10 mouse cellular contexts compared by ENCODE assay signal in genomic region chr15:86067581-86067910, GRCm38 (mm10). TPM values are rescaled to one million over a fixed set of nuclear protein-coding genes. Genes with fewer than 3 reads are reported as not detected.
DNase-seq lines count a peak whose midpoint lies in the region; ATAC-seq and TF ChIP-seq lines count a peak whose summit lies in the region.
"Had no signal": no experiment of that assay in that cellular context is flagged by ENCODE, and none has a peak within 500 bp of the region (broad histone marks: within the 10 kb centered on the region; RNA-seq: fewer than 3 reads in every experiment).

No protein-coding gene starts in this region.

- no peak for TF ChIP-seq CTCF in lung, adult 2 months (IDR thresholded peaks at IDR 0.05; ENCODE audit: insufficient read depth, low read length)
- TF ChIP-seq CTCF in stomach, postnatal 0 days (IDR thresholded peaks at IDR 0.05; ENCODE audit: low read depth) = no peak

- H3K4me2 ChIP-seq in lung, embryonic 15.5 days = no peak overlapping the region
- no peak overlapping the region for H3K4me2 ChIP-seq in stomach, postnatal 0 days (replicated peaks; ENCODE audit: low read depth)
- H3K4me2 ChIP-seq in forebrain, embryonic 11.5 days (ENCODE audit: low read depth, low read length, severe bottlenecking) = no peak overlapping the region
- H3K4me2 ChIP-seq: embryonic facial prominence, embryonic 12.5 days; neural tube, embryonic 12.5 days had no signal

- no peak overlapping the region for H3K9ac ChIP-seq in lung, embryonic 15.5 days
- H3K9ac ChIP-seq in stomach, postnatal 0 days (ENCODE audit: low read length) = 0 out of 2 replicates have a peak overlapping the region, but pooled peaks have one; percentile 18
- no peak overlapping the region for H3K9ac ChIP-seq in forebrain, embryonic 11.5 days (ENCODE audit: low read length)
- H3K9ac ChIP-seq: embryonic facial prominence, embryonic 12.5 days; neural tube, embryonic 12.5 days had no signal

- intact Hi-C loops in left cerebral cortex, postnatal 14 days (cut with DNase I) = no loop called here

- H3K9me3 ChIP-seq in lung, embryonic 15.5 days = no peaks in the 10 kb centered on the region
- no peaks in the 10 kb centered on the region for H3K9me3 ChIP-seq in stomach, postnatal 0 days (ENCODE audit: control insufficient read depth, low read length)
- no peaks in the 10 kb centered on the region for H3K9me3 ChIP-seq in forebrain, embryonic 11.5 days (ENCODE audit: control insufficient read depth, low read length)
- H3K9me3 ChIP-seq: embryonic facial prominence, embryonic 12.5 days; neural tube, embryonic 12.5 days had no signal

- peak; percentile 43; the same call in 1 of the 2 replicates for ATAC-seq in lung, embryonic 15.5 days (ENCODE audit: borderline replicate concordance, extremely low read depth, low FRiP score, low TSS enrichment)
- ATAC-seq in stomach, postnatal 0 days (ENCODE audit: low FRiP score, low TSS enrichment) = peak; percentile 84
- ATAC-seq in forebrain, embryonic 11.5 days (replicated peaks; ENCODE audit: low FRiP score) = no peak

- H3K4me3 ChIP-seq in lung, adult 2 months (replicated peaks; ENCODE audit: extremely low read depth, low read depth, low read length) = no peak overlapping the region
- no peak overlapping the region for H3K4me3 ChIP-seq in lung, embryonic 15.5 days
- H3K4me3 ChIP-seq in stomach, postnatal 0 days (ENCODE audit: low read depth, low read length) = no peak overlapping the region
- H3K4me3 ChIP-seq in forebrain, embryonic 11.5 days (ENCODE audit: low read depth, low read length) = no peak overlapping the region
- H3K4me3 ChIP-seq: embryonic facial prominence, embryonic 12.5 days; neural tube, embryonic 12.5 days had no signal

- no peaks in the 10 kb centered on the region for H3K27me3 ChIP-seq in lung, embryonic 15.5 days
- no peaks in the 10 kb centered on the region for H3K27me3 ChIP-seq in stomach, postnatal 0 days (ENCODE audit: control insufficient read depth, insufficient read depth, low read length)
- H3K27me3 ChIP-seq in forebrain, embryonic 11.5 days (ENCODE audit: control insufficient read depth, insufficient read depth, low read length) = no peaks in the 10 kb centered on the region
- H3K27me3 ChIP-seq: embryonic facial prominence, embryonic 12.5 days; neural tube, embryonic 12.5 days had no signal

- TF ChIP-seq POLR2A in lung, adult 2 months (IDR thresholded peaks at IDR 0.05; ENCODE audit: borderline replicate concordance, extremely low read depth, low read depth, low read length) = no peak

- H3K36me3 ChIP-seq in lung, embryonic 15.5 days = no peaks in the 10 kb centered on the region
- no peaks in the 10 kb centered on the region for H3K36me3 ChIP-seq in stomach, postnatal 0 days (ENCODE audit: control insufficient read depth, insufficient read depth, low read length)
- H3K36me3 ChIP-seq in forebrain, embryonic 11.5 days (ENCODE audit: control insufficient read depth, insufficient read depth, low read length) = no peaks in the 10 kb centered on the region
- H3K36me3 ChIP-seq: embryonic facial prominence, embryonic 12.5 days had no signal

- DNase-seq in lung, adult 18-20 months = peak; percentile 69 to 76
- no peak for DNase-seq in lung, adult 2 months
- DNase-seq in brain, adult 2 months (ENCODE audit: low read depth, low spot score) = peak; percentile 73
- peak; percentile 78 for DNase-seq in stomach, postnatal 0 days (ENCODE audit: low spot score)
- no peak for DNase-seq in retina, embryonic 14.5 days (ENCODE audit: low spot score)
- no peak for DNase-seq in left cerebral cortex, postnatal 14 days (ENCODE audit: low spot score in 2 of 2)
- DNase-seq in forebrain, embryonic 11.5 days (ENCODE audit: low spot score) = no peak

- 9% methylated on average over 6 of the region's 6 CpGs for WGBS in lung, adult 2 months
- 36% methylated on average over 6 of the region's 6 CpGs for WGBS in lung, embryonic 15.5 days
- WGBS in stomach, postnatal 0 days = 7% methylated on average over 6 of the region's 6 CpGs
- WGBS in forebrain, embryonic 11.5 days = 74% methylated on average over 6 of the region's 6 CpGs

- no peak for TF ChIP-seq EP300 in stomach, postnatal 0 days (optimal IDR thresholded peaks at IDR 0.05)

- peak overlapping the region; percentile 36; the same call in 1 of the 2 replicates for H3K27ac ChIP-seq in lung, embryonic 15.5 days
- H3K27ac ChIP-seq in stomach, postnatal 0 days (replicated peaks) = peak overlapping the region; percentile 74
- no peak overlapping the region for H3K27ac ChIP-seq in forebrain, embryonic 11.5 days (ENCODE audit: low read depth, low read length)
- H3K27ac ChIP-seq: embryonic facial prominence, embryonic 12.5 days; neural tube, embryonic 12.5 days had no signal

- H3K4me1 ChIP-seq in lung, adult 2 months (ENCODE audit: control insufficient read depth, insufficient read depth, low read length) = peaks cover 11% of the 10 kb centered on the region
- peaks cover 37% of the 10 kb centered on the region for H3K4me1 ChIP-seq in lung, embryonic 15.5 days
- H3K4me1 ChIP-seq in stomach, postnatal 0 days (replicated peaks; ENCODE audit: control insufficient read depth, insufficient read depth) = peaks cover 9% of the 10 kb centered on the region
- H3K4me1 ChIP-seq in forebrain, embryonic 11.5 days (replicated peaks; ENCODE audit: control insufficient read depth, insufficient read depth, low read length) = peaks cover 3% of the 10 kb centered on the region; the same call in 1 of the 2 replicates

RNA-seq across cellular contexts. Expression of gene Gramd4, which starts 10.1 kb away (rescaled TPM):
- 21.5 and 24.4 TPM in 2 replicates for polyA plus RNA-seq in lung, adult 2 months (2012; rRNA removed)
- 12.9 and 14.6 TPM in 2 replicates for polyA plus RNA-seq in lung, embryonic 15.5 days (2015; fragmentation: Nextera tagmentation; extraction: Ambion mirVana)
- polyA plus RNA-seq in stomach, postnatal 0 days (2015; fragmentation: Nextera tagmentation; extraction: Ambion mirVana) = 11.1 and 11.4 TPM in 2 replicates
- total RNA-seq in left cerebral cortex, postnatal 14 days (2021) = 10 to 100 TPM; 37.2 to 44.3 TPM
- 15.5 and 16.6 TPM in 2 replicates for polyA plus RNA-seq in forebrain, embryonic 11.5 days (2014; fragmentation: Nextera tagmentation; extraction: Ambion mirVana)

RNA-seq across cellular contexts. Expression of gene Celsr1, which starts 34.0 kb away (rescaled TPM):
- 16.0 and 16.2 TPM in 2 replicates for polyA plus RNA-seq in lung, adult 2 months (2012; rRNA removed)
- 4.3 and 4.8 TPM in 2 replicates for polyA plus RNA-seq in lung, embryonic 15.5 days (2015; fragmentation: Nextera tagmentation; extraction: Ambion mirVana)
- polyA plus RNA-seq in stomach, postnatal 0 days (2015; fragmentation: Nextera tagmentation; extraction: Ambion mirVana) = 2.0 and 2.2 TPM in 2 replicates
- 1 to 10 TPM; 2.2 to 3.1 TPM for total RNA-seq in left cerebral cortex, postnatal 14 days (2021)
- 7.3 and 7.9 TPM in 2 replicates for polyA plus RNA-seq in forebrain, embryonic 11.5 days (2014; fragmentation: Nextera tagmentation; extraction: Ambion mirVana)

Comparison
In these comparisons a context has a peak if more than half of its experiments do, and no peak if none do; other contexts are left out.
1. DNase-seq: peak in lung, adult 18-20 months (2 of 2), brain, adult 2 months (single experiment) and stomach, postnatal 0 days (single experiment); none in lung, adult 2 months (single experiment), retina, embryonic 14.5 days (single experiment), left cerebral cortex, postnatal 14 days (0 of 2) and forebrain, embryonic 11.5 days (single experiment).